Mouse (Mus musculus) erythroblast, embryonic 14.5 days (primary cell): ENCODE measurements around the gene Ccdc61. TPM values are rescaled to one million over a fixed set of nuclear protein-coding genes. Genes with fewer than 3 reads are reported as not detected.

Experiments used
- H3K27me3 ChIP-seq: 2 replicates; pipeline ENCODE4 v1.6.1; 2012; ENCODE audit warnings: inconsistent platforms; ENCODE audit not compliant: control insufficient read depth
- H3K36me3 ChIP-seq: 2 replicates; pipeline ENCODE4 v1.6.1; 2012; ENCODE audit warnings: mild to moderate bottlenecking, inconsistent platforms; ENCODE audit not compliant: control insufficient read depth
- H3K4me1 ChIP-seq: 2 replicates; pipeline ENCODE4 v1.6.1; 2012; ENCODE audit warnings: inconsistent platforms; ENCODE audit not compliant: control insufficient read depth
- H3K4me3 ChIP-seq: replicated peaks from 2 replicates; pipeline ENCODE3; 2012; ENCODE audit warnings: moderate library complexity, mild to moderate bottlenecking, inconsistent platforms
- H3K9me3 ChIP-seq: 2 replicates; pipeline ENCODE4 v1.6.1; 2012; ENCODE audit warnings: low read length, inconsistent platforms, mixed read lengths; ENCODE audit not compliant: control insufficient read depth
- GATA1 ChIP-seq: IDR thresholded peaks from 2 replicates; pipeline ENCODE4 v1.6.1; 2012; ENCODE audit warnings: low read length, inconsistent platforms, mixed read lengths
- TAL1 ChIP-seq: IDR thresholded peaks from 3 replicates; pipeline ENCODE4 v1.6.1; 2012; ENCODE audit warnings: low read length, inconsistent platforms, mixed read lengths
- polyA plus RNA-seq: library from polyadenylated mRNA; stranded (reverse); fragments of >175 nt; gene quantifications from 2 replicates; pipeline ENCODE4 v1.2.3, GENCODE M21; 2012

Gene Ccdc61
- polyA plus RNA-seq, 1 experiment, result 3.1 TPM

DNA sequence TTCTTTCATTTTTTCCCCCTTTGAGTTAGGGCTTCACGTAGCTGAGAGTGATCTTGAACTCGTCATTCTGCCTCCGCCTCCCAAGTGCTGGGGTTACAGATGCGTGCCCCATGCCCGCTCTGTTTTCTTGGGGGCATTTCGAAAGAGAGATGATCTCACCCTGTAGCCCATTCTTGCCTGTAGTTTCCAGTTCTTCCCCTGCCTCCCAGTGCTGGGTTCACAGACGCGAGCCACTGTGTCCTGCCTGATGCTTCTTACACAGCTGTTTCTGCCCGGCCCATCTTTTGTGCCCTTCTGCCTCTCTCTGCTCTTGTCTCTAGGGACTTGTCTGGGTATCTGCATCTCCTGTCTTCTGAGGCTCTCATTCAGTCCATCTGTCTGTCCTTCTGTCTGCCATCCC, 32.6 kb upstream of the Ccdc61 start:
- Histone ChIP-seq H3K4me1 (no peaks in the 10 kb centered on the region), H3K9me3 (no peaks in the 10 kb centered on the region), H3K4me3 (no peak overlapping the region), H3K36me3 (no peaks in the 10 kb centered on the region), H3K27me3 (no peaks in the 10 kb centered on the region)
- TF ChIP-seq TAL1 (no peak), GATA1 (no peak)

DNA sequence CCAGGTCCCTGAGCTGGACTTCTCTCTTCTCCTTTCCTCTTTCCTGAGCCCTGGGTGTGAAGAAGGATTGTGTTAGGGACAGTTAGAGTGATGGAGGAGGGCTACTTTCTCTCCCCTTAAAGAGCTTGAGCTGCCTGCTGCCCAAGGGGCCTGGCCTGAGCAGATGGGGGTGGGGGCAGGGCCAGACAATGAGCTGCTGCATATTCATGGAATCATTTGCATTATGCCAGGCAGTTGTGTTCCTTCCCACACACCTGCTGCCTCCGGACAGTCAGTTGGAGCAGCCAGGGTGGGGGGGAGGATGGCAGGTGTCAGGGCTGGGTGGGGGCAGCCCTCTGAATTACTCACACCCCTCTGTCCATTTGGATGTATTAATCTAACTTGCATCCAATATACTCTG, 32.2 kb upstream of the Ccdc61 start:
- no peaks in the 10 kb centered on the region for H3K36me3 ChIP-seq
- no peaks in the 10 kb centered on the region for H3K27me3 ChIP-seq
- no peak for TF ChIP-seq GATA1
- no peak for TF ChIP-seq TAL1

DNA sequence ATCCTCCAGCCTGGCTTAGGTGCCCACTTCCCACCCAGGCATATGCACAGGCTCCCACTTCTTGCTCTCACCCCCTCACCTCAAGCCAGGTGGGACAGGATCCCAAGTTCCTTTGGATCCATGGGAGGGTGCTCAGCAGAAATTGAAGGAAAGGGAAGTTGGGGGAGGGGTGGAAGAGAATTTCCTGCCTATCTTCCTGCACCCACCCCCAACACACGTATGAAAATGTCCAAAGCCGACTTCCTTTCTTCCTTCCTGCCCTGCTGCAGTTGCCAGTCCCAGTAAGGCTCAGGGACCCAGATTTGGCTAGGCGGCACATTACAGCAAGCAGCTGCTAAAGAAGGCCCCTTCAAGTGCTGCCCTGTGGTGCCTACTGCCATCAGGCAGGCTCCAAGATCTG, 17.5 kb upstream of the Ccdc61 start:
- peaks cover 3% of the 10 kb centered on the region; the same call in 1 of the 2 replicates for H3K9me3 ChIP-seq
- TF ChIP-seq TAL1 (no peak), GATA1 (no peak)
- no peak overlapping the region for H3K4me3 ChIP-seq
- peaks cover 59% of the 10 kb centered on the region for H3K27me3 ChIP-seq
- H3K4me1 ChIP-seq, result peaks cover 6% of the 10 kb centered on the region
- no peaks in the 10 kb centered on the region for H3K36me3 ChIP-seq

More for the DNA sequence above, 32.2 kb upstream of the Ccdc61 start:
- no peak overlapping the region for H3K4me3 ChIP-seq
- H3K4me1 ChIP-seq, result no peaks in the 10 kb centered on the region
- no peaks in the 10 kb centered on the region for H3K9me3 ChIP-seq

DNA sequence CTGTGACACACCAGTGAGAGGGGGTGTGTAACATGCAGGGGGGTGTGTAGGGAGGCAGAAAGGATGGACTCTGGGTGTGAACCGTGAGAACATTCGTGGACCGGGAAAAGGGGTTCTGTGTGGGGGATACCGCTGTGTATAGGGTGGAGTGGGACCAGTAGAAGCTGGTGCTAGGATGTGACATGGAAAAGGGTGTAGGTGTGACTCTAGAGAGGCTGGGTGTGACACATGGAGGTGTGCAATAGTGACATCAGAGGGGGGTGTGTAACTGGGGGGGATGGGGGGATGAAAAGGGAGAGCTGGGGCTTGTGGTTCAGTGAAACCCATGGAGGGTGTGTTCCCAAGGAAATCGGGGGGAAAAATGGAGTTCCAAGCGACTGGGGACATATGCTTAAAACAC, 16.7 kb upstream of the Ccdc61 start:
- H3K36me3 ChIP-seq, result no peaks in the 10 kb centered on the region
- peaks cover 59% of the 10 kb centered on the region for H3K27me3 ChIP-seq
- H3K4me1 ChIP-seq, result peaks cover 6% of the 10 kb centered on the region
- peaks cover 3% of the 10 kb centered on the region; the same call in 1 of the 2 replicates for H3K9me3 ChIP-seq
- H3K4me3 ChIP-seq, result no peak overlapping the region
- TF ChIP-seq TAL1 (no peak), GATA1 (no peak)

DNA sequence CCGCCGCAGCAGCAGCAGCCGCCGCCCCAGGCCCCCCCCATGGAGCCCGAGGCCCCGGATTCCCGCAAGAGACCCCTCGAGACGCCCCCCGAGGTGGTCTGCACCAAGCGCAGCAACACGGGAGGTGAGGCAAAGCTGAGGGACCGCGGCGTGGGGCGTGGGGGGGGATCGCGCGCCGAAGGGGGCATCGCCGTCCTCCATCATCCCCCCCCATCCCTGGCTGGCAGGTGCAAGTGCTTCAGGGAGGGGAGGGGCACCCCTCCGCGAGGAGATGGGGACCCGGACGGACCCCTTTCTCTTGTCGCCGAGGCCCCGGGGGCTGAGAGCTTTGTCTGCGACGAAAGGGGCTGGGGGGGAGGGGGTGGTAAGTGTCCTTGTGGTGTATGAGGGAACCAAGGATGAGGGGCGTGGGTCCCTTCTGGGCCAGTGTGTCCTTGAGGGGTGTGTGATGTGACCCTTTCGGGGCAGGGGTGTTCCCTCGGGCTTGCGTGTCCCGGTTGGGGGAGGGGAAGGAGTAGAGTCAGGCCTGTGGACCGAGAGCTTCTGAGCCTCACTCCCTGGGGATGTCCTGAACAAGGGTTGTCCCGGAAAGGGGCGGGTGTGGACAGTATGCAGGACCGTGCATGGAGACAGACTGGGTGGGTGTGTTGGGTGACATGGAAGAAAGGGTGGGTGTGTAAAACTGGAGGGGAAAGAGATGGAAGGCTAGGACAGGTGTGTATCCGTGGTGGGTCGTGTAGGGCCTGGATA, 16.0 kb upstream of the Ccdc61 start:
- Histone ChIP-seq H3K9me3 (peaks cover 3% of the 10 kb centered on the region; the same call in 1 of the 2 replicates), H3K36me3 (no peaks in the 10 kb centered on the region), H3K27me3 (peaks cover 60% of the 10 kb centered on the region), H3K4me1 (peaks cover 6% of the 10 kb centered on the region), H3K4me3 (no peak overlapping the region)
- no peak for TF ChIP-seq TAL1
- TF ChIP-seq GATA1, result no peak

- Histone ChIP-seq H3K27me3 (peaks cover 64% of the 10 kb centered on the region), H3K9me3 (peaks cover 3% of the 10 kb centered on the region; the same call in 1 of the 2 replicates), H3K4me1 (peaks cover 6% of the 10 kb centered on the region), H3K4me3 (no peak within 1 kb of the TSS), H3K36me3 (no peaks in the 10 kb centered on the region)
- TF ChIP-seq TAL1 (no peak), GATA1 (no peak)
These were observed 15.1 kb upstream of the Ccdc61 start, which contains the start of gene Nova2 for GRCm38 (mm10) chr7:18925162-18925938. TSS of gene Nova2 (plus strand) at chr7:18925888.

- TF ChIP-seq GATA1 (no peak), TAL1 (no peak)
- Histone ChIP-seq H3K9me3 (peaks cover 3% of the 10 kb centered on the region; the same call in 1 of the 2 replicates), H3K4me3 (no peak overlapping the region), H3K36me3 (no peaks in the 10 kb centered on the region), H3K27me3 (peaks cover 64% of the 10 kb centered on the region), H3K4me1 (peaks cover 6% of the 10 kb centered on the region)
These were observed 14.1 kb upstream of the Ccdc61 start for GRCm38 (mm10) chr7:18924321-18924720.

DNA sequence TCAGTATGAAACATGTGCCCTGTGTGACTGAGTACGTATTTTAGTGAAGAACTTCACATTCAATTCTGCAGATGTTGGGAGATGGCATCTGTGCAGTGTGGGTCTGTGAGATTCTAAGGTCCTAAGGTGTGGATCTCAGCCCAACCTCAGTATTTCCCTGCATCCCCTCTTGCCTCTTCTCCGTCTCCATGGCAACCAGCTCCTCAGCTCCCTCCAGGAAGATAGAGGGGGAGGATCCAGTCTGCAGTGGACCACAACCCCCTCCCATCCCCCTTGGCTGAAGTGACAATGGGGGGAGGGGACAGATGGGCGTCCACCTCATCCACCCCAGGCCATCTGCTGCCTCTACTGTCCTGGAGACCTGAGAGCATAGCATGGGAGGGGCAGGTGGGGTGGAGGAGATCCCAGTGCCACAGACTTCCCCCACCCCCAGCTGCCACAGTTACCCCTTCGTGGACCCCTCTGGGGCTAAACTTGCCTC, 13.5 kb upstream of the Ccdc61 start:
- H3K27me3 ChIP-seq, result peaks cover 64% of the 10 kb centered on the region
- H3K4me3 ChIP-seq, result no peak overlapping the region

GRCm38 (mm10) chr7:18923267-18923666, 13.1 kb upstream of the Ccdc61 start:
- Histone ChIP-seq H3K4me1 (peaks cover 6% of the 10 kb centered on the region), H3K36me3 (no peaks in the 10 kb centered on the region), H3K9me3 (peaks cover 3% of the 10 kb centered on the region; the same call in 1 of the 2 replicates), H3K27me3 (peaks cover 61% of the 10 kb centered on the region), H3K4me3 (no peak overlapping the region)
- TF ChIP-seq TAL1, result no peak
- no peak for TF ChIP-seq GATA1

More for the DNA sequence above, 13.5 kb upstream of the Ccdc61 start:
- TF ChIP-seq TAL1 (no peak), GATA1 (no peak)
- Histone ChIP-seq H3K36me3 (no peaks in the 10 kb centered on the region), H3K4me1 (peaks cover 6% of the 10 kb centered on the region), H3K9me3 (peaks cover 3% of the 10 kb centered on the region; the same call in 1 of the 2 replicates)
